Mouse (Mus musculus) heart, embryonic 10.5 days (tissue): Measurements from ENCODE around the gene Pkhd1. TPM values are rescaled to one million over a fixed set of nuclear protein-coding genes. Genes with fewer than 3 reads are reported as not detected.
"Not testable (repeated sequence)": the region's sequence is repeated elsewhere in the genome, so short reads cannot be mapped to it uniquely, and the experiment has no call there.

Experiments used
- DNase-seq: peaks from one replicate; pipeline ENCODE4 v3.0.0-alpha.2; 2017; ENCODE audit warnings: low spot score
- H3K27ac ChIP-seq: fragments of 300-500 bp; sonication (generic); 2 replicates; pipeline ENCODE4 v1.5.1; 2016; ENCODE audit warnings: mild to moderate bottlenecking
- H3K27me3 ChIP-seq: fragments of 300-500 bp; sonication (generic); 2 replicates; pipeline ENCODE4 v1.6.1; 2016; ENCODE audit warnings: mild to moderate bottlenecking; ENCODE audit not compliant: poor library complexity, insufficient read depth, severe bottlenecking
- H3K36me3 ChIP-seq: fragments of 300-500 bp; sonication (generic); 2 replicates; pipeline ENCODE4 v1.6.1; 2016; ENCODE audit warnings: mild to moderate bottlenecking, moderate library complexity
- H3K4me1 ChIP-seq: fragments of 300-500 bp; sonication (generic); 2 replicates; pipeline ENCODE4 v1.6.1; 2016; ENCODE audit warnings: mild to moderate bottlenecking
- H3K4me3 ChIP-seq: fragments of 300-500 bp; sonication (generic); 2 replicates; pipeline ENCODE4 v1.5.1; 2016; ENCODE audit warnings: mild to moderate bottlenecking, moderate library complexity
- H3K9me3 ChIP-seq: fragments of 300-500 bp; sonication (generic); 2 replicates; pipeline ENCODE4 v1.6.1; 2016; ENCODE audit warnings: mild to moderate bottlenecking, moderate library complexity
- WGBS: fragments of 180-500 bp; shearing (Covaris S2); methylation state at CpG from one replicate; pipeline ENCODE4 v1.1.7; 2016; 5-methylcytosine and 5-hydroxymethylcytosine counted together
- polyA plus RNA-seq: library from polyadenylated mRNA; unstranded; fragments of >200 nt; fragmentation: Nextera tagmentation; extraction: Ambion mirVana; gene quantifications from 2 replicates; pipeline ENCODE4 v1.2.1, GENCODE M21; 2016

Pkhd1 gene
- polyA plus RNA-seq, 1 experiment from 2014 or later: 0.06 TPM

DNA sequence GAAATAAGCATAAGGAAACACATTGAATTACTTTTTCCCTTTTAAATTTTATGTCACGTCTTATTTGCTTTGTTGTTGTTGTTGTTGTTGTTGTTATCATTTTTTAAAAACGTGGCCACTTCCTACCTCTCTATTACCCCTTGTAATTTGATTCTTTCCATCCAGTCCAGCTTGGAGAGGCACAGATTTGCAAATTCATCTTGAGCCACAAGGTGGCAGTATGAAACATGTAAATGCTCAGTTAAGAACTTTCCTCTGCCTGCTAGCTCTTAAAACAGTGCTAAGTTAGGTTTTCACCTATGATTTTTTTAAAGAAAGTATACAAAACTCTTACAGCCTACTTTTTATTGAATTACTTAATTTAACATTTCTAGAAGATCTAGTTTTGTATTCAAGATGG lies 306.4 kb downstream of the Pkhd1 start:
- no peaks in the 10 kb centered on the region for H3K27me3 ChIP-seq
- H3K4me3 ChIP-seq: no peak overlapping the region
- H3K27ac ChIP-seq: no peak overlapping the region
- no peak for DNase-seq
- WGBS: 4% methylated on average over 2 of the region's 2 CpGs
- no peaks in the 10 kb centered on the region for H3K36me3 ChIP-seq
- no peaks in the 10 kb centered on the region for H3K4me1 ChIP-seq
- H3K9me3 ChIP-seq: no peaks in the 10 kb centered on the region

DNA sequence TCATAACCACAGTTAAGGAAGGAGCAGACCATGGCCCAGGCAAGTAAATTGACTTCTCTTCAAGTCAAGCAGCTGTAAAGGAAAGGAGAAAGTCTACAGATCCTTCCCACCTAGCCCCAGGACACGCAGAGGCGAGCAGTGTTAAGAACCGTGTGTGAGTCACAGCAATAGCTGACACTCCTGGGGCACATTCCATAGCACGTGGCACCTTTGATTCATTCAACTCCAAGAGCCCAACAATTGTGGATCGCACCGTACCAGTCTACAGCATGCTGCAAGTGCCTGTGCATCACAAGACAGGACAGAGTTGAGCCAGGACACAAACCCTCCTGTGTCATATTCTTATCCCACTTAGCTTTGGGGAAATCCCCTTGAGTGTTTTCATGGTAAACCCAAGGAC lies 306.9 kb downstream of the Pkhd1 start:
- no peaks in the 10 kb centered on the region for H3K27me3 ChIP-seq
- no peak for DNase-seq
- H3K9me3 ChIP-seq: no peaks in the 10 kb centered on the region
- 71% methylated on average over 6 of the region's 6 CpGs for WGBS
- H3K4me3 ChIP-seq: no peak overlapping the region
- H3K4me1 ChIP-seq: no peaks in the 10 kb centered on the region
- H3K36me3 ChIP-seq: no peaks in the 10 kb centered on the region
- no peak overlapping the region for H3K27ac ChIP-seq

DNA sequence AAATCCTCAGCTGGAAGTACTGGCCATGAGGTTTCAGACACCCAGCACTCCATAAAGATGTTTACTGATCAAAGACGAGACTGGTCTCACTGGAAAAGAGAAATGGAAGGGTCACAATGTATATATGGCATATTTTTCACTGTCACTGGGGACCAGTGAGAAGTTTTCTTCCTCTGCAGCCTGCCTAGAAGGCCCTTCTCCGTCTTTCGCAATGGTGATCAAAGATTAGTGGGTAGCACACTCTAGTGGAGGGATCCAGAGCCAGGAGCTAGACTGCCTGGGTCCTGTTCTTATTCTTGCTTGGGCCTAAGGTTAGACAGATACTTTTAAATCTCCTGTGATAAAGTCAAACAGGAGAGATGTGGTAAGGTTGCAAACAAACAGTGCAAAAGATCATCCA lies 311.7 kb downstream of the Pkhd1 start:
- Histone ChIP-seq H3K9me3 (no peaks in the 10 kb centered on the region), H3K27ac (no peak overlapping the region), H3K4me3 (no peak overlapping the region), H3K27me3 (no peaks in the 10 kb centered on the region), H3K4me1 (no peaks in the 10 kb centered on the region), H3K36me3 (no peaks in the 10 kb centered on the region)
- WGBS: 52% methylated on average over 3 of the region's 3 CpGs
- no peak for DNase-seq

DNA sequence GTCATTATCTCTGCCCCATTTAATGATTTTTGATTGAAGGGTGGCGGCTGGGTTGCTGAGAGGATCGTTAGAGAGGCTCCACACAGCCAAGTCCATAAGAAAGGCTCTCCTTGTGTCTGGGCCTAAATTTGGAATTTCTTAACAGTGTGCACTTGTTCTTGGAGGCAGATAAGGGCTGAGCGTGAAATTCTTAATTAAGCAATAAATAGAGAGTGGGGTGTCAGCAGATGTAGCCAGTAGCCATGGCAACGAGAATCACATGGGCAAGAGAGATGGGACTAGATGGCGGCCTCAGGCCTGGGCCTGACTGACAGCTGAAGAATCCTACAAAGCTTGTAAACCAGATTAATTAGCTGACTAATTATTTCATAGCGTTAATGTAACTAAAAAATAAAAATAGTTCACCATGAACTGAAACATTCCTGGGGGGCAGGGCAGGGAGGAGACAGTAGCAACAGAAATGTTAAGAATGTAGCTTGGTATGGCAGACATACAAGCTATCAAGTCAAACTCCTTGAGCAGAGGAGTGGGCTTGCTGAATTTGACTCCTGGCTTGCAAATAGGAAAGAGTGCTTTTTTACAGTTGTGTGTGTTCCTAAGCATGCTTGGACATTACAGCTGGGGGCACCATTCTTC lies 314.8 kb downstream of the Pkhd1 start:
- 70% methylated on average over 6 of the region's 6 CpGs for WGBS
- H3K9me3 ChIP-seq: no peaks in the 10 kb centered on the region
- DNase-seq: no peak
- no peak overlapping the region for H3K27ac ChIP-seq
- no peaks in the 10 kb centered on the region for H3K4me1 ChIP-seq
- H3K36me3 ChIP-seq: no peaks in the 10 kb centered on the region
- H3K27me3 ChIP-seq: no peaks in the 10 kb centered on the region
- no peak overlapping the region for H3K4me3 ChIP-seq

DNA sequence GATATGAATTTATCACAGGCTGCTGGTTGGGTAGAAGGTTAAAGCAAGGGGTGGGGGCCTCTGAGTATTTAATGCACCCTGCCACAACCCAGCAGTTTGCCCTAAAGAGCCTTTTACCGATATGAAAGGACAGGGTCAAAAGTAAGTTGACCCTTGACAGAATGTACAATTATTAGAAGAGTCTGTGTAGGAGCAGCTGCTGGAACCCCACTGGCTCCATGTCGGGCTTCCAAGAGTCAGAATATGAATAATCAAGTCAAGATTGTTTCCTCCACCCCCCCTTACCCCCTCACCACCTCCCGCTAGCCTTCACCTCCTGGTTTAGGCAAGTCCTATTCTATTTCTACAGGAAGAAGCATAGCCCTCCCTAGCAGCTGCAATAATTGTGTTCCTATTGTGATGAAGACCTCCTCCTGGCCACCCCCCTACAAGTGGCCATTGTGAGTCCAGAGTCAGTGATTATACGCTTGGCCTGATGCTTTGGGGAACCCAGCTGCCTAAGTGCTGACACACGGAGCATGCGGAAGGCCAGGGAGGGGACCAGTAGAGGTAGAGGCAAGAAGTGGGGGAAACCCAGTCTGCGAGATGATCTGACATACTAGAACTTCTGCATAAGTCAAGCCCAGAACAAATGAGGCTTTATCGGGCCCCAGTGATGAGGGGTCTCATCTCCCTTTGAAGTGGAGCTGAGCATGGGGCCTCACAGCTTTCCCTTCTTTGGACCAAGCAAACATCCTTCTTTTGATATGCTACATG lies 315.5 kb downstream of the Pkhd1 start:
- no peak for DNase-seq
- H3K9me3 ChIP-seq: no peaks in the 10 kb centered on the region
- no peak overlapping the region for H3K27ac ChIP-seq
- no peaks in the 10 kb centered on the region for H3K36me3 ChIP-seq
- no peaks in the 10 kb centered on the region for H3K27me3 ChIP-seq
- no peak overlapping the region for H3K4me3 ChIP-seq
- WGBS: 80% methylated on average over 8 of the region's 8 CpGs
- H3K4me1 ChIP-seq: no peaks in the 10 kb centered on the region

DNA sequence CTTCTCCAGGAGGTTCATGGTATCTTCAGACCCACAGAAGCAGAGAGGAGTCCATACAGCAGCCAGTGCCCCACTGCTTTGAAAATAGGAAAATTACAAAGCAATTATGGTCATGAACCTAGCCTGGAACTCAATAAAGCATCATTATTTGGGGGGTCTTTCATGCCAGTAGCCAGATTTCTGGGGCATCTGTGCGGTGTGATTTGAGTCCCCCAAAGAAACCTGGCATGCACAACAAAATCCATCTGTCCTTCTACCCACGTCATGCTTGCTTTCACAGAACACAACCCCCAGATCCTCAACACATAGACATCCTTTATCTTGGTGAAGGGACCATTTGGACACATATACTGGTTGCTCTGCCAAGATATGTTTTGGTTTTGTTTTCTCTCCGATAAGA lies 316.2 kb downstream of the Pkhd1 start:
- Histone ChIP-seq H3K4me1 (no peaks in the 10 kb centered on the region), H3K27me3 (no peaks in the 10 kb centered on the region), H3K4me3 (no peak overlapping the region), H3K9me3 (no peaks in the 10 kb centered on the region), H3K27ac (no peak overlapping the region), H3K36me3 (no peaks in the 10 kb centered on the region)
- DNase-seq: no peak
- 82% methylated on average over 3 of the region's 3 CpGs for WGBS

DNA sequence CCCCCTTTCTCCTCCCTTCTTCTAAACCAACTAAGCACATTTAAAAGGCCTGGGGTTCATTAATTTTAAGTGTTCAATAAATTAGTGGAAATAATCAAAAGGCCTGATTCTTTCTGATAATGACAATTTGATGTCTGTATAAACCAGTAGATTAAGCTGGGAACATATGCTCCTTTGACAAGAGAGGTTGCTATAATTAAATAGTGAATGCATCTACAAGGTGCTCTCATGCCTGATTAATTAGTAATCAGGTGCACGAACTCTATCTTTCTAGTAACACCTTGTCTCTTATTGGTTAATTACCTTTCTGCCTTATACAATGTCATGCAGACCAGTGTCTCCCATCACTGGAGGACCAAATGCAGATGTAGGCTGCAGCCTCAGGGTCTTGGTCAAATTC lies 329.2 kb downstream of the Pkhd1 start:
- Histone ChIP-seq H3K27me3 (no peaks in the 10 kb centered on the region), H3K27ac (no peak overlapping the region), H3K4me3 (no peak overlapping the region), H3K36me3 (no peaks in the 10 kb centered on the region), H3K4me1 (no peaks in the 10 kb centered on the region), H3K9me3 (no peaks in the 10 kb centered on the region)
- WGBS: 90% methylated on average over 1 of the region's 1 CpGs
- DNase-seq: no peak

DNA sequence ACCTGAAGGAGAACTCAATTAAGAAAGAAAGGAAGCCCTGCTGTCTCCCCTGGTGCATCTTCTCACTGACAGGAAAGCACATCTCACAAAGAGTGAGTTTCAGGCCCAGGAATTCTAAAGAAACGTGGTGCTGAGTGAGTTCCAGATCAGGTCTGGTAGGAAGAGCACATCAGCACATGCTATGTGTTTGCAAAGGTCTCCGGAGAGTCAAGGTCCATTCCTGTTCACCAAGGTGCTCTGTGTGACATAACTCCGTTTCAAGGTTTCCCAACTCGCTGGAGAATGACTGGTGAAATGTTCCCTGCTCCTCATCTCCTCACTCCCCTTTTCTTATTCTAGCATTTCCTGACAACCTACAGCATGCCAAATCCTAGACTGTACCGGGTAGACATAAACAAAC lies 357.5 kb downstream of the Pkhd1 start:
- no peak overlapping the region for H3K27ac ChIP-seq
- no peak for DNase-seq
- 63% methylated on average over 5 of the region's 5 CpGs for WGBS

DNA sequence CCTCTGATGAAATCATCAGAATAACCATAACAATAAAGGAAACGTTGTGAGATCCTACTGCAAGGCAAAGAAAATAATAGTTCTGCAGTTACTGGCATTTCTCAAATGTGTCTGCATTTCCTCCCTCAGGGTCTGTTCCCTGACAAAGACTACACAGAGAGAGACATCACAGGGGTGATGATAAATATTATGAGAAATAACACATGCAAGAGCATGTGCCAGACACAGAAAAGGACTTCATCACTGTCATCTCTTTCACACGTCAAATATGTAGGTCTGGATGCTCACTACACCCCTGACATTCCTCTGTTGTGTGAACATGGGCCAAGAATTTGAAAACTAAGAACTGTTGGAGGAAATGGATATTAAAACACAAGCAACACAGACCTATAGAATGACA lies 369.7 kb downstream of the Pkhd1 start:
- WGBS: 63% methylated on average over 2 of the region's 2 CpGs
- DNase-seq: no peak
- Histone ChIP-seq H3K27ac (no peak overlapping the region), H3K27me3 (no peaks in the 10 kb centered on the region), H3K36me3 (no peaks in the 10 kb centered on the region), H3K9me3 (no peaks in the 10 kb centered on the region), H3K4me1 (no peaks in the 10 kb centered on the region), H3K4me3 (no peak overlapping the region)

More for the DNA sequence above, 357.5 kb downstream of the Pkhd1 start:
- Histone ChIP-seq H3K9me3 (no peaks in the 10 kb centered on the region), H3K27me3 (no peaks in the 10 kb centered on the region), H3K36me3 (no peaks in the 10 kb centered on the region), H3K4me3 (no peak overlapping the region), H3K4me1 (no peaks in the 10 kb centered on the region)

DNA sequence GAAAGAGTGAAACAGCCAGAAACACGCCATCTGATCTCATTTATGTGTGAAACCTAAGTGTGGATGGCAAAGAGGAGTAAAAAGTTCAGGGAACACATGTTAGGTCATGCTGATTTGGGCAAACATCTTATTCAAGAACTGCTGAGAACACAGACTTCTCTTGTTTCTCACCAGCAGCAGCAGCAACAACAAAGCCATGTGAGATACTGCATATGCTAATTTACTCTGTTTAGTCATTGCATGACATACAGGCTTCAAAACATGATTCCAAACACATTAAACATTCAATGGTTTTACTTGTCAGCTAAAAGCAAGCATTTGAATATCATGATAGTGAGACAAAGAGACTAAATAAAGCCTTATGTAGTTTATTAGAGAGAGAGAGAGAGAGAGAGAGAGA lies 401.2 kb downstream of the Pkhd1 start:
- DNase-seq: no peak
- no peaks in the 10 kb centered on the region for H3K27me3 ChIP-seq
- WGBS: 66% methylated on average over 1 of the region's 1 CpGs

DNA sequence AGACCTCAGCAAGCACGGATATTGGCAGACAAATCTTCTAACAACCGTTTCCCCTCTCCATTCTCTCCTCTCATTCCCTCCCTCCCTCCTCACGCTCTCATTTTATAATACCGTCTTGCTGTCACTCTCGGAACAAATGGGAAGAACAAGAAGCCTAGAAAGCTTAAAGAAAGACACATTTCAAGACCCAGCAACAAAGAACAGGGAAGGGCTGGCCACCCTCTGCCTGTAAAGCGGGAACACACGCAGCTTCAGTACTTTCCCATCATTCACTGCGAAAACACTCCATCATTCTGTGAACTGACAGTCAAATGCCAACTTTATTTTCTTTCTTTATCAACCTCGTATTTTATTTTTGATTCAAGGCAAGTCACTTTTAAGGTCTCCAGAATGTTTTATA lies 427.4 kb downstream of the Pkhd1 start:
- 58% methylated on average over 9 of the region's 9 CpGs for WGBS
- H3K27me3 ChIP-seq: no peaks in the 10 kb centered on the region
- H3K4me1 ChIP-seq: no peaks in the 10 kb centered on the region
- no peak for DNase-seq
- H3K36me3 ChIP-seq: no peaks in the 10 kb centered on the region
- no peak overlapping the region for H3K4me3 ChIP-seq
- H3K27ac ChIP-seq: no peak overlapping the region
- H3K9me3 ChIP-seq: no peaks in the 10 kb centered on the region

More for the DNA sequence above, 401.2 kb downstream of the Pkhd1 start:
- no peak overlapping the region for H3K27ac ChIP-seq
- no peaks in the 10 kb centered on the region for H3K36me3 ChIP-seq
- no peaks in the 10 kb centered on the region for H3K4me1 ChIP-seq
- no peaks in the 10 kb centered on the region for H3K9me3 ChIP-seq
- H3K4me3 ChIP-seq: no peak overlapping the region

DNA sequence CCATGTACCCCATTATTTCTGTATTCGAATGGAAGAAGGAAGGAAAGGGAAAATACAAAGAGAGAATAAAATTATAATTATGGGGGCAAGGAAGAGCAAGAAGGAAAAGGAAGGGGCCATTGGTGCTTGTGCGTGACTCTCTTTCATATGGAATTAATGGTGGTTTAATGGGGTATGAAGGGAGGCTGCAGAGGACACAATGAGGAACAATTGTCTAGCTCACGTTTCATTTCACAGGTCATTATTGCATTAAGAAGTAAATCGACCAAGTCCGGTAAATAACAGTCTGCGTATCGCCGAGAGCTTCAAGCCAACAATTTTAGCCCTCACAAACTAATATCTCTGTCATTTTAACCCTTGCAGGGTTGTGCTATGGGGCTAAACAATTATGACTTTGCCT lies 437.7 kb downstream of the Pkhd1 start:
- 88% methylated on average over 8 of the region's 8 CpGs for WGBS
- no peaks in the 10 kb centered on the region for H3K36me3 ChIP-seq
- no peak for DNase-seq
- H3K4me3 ChIP-seq: no peak overlapping the region
- H3K27ac ChIP-seq: no peak overlapping the region
- no peaks in the 10 kb centered on the region for H3K9me3 ChIP-seq
- H3K4me1 ChIP-seq: no peaks in the 10 kb centered on the region
- H3K27me3 ChIP-seq: no peaks in the 10 kb centered on the region

DNA sequence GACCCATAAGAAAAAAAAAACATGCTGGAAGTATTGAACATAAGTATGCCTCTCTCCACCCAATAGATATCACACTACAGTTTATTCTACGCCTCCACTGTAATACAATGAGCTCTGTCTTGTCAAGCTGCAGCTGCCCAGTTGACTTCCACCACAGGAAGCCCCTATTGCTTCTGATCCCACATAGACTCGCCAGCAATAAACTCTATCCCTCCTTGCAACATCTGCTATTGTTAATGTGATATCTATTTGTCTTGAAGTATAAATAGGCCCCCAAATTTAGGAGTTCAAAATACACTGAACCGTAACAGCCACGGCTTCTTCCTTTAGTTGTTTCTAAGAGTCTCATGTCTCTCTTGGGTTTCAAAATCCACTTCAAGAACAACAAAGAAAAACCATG lies 446.7 kb downstream of the Pkhd1 start:
- Histone ChIP-seq H3K27me3 (no peaks in the 10 kb centered on the region), H3K4me3 (no peak overlapping the region)

DNA sequence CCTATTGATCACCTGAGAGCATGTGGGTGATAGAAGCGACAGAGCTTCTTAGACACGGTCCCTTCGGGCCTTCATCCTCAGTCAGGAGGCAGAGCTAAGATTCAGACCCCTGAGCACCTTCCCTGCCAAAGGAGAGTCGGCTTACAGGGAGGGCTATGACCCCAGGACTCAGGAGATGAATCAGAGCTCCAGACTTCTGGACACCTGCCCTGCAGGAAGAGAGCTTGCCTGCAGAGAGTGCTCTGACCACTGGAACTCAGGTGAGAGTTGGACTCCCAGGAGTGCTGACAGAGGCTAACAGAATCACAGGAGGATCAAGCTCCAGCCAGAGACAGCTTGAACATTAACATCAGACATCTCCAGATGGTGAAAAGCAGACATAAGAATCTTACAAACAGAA lies 467.2 kb downstream of the Pkhd1 start:
- WGBS: 71% methylated on average over 4 of the region's 4 CpGs

More for the DNA sequence above, 446.7 kb downstream of the Pkhd1 start:
- Histone ChIP-seq H3K9me3 (no peaks in the 10 kb centered on the region), H3K36me3 (no peaks in the 10 kb centered on the region), H3K4me1 (no peaks in the 10 kb centered on the region), H3K27ac (no peak overlapping the region)
- DNase-seq: no peak
- 70% methylated on average over 4 of the region's 4 CpGs for WGBS

More for the DNA sequence above, 467.2 kb downstream of the Pkhd1 start:
- H3K9me3 ChIP-seq, DNase-seq, H3K4me1 ChIP-seq, H3K4me3 ChIP-seq, H3K27ac ChIP-seq, H3K36me3 ChIP-seq, H3K27me3 ChIP-seq: not testable (repeated sequence)
